Mouse (Mus musculus): ENCODE results near the gene Dido1. TPM values are rescaled to one million over a fixed set of nuclear protein-coding genes. Genes with fewer than 3 reads are reported as not detected.

Gene Dido1
- polyA plus RNA-seq, 1 experiment from 2014 or later: 32.0 TPM

- H3K27me3 ChIP-seq (replicated peaks): no peaks in the 10 kb centered on the region
- WGBS: 40% methylated on average over 3 of the region's 3 CpGs
- H3K4me1 ChIP-seq: no peaks in the 10 kb centered on the region
- H3K4me3 ChIP-seq: no peak overlapping the region
- no peak overlapping the region for H3K4me2 ChIP-seq (replicated peaks)
- H3K9me3 ChIP-seq: no peaks in the 10 kb centered on the region
- no peaks in the 10 kb centered on the region for H3K36me3 ChIP-seq
- no peak overlapping the region for H3K27ac ChIP-seq
- ATAC-seq (ENCODE audit: low FRiP score, low read depth): no peak
- H3K9ac ChIP-seq: no peak overlapping the region
Observed at GRCm38 (mm10) chr2:180740349-180740748, 30.6 kb upstream of the Dido1 start.

GRCm38 (mm10) chr2:180737984-180738383 is 28.2 kb upstream of the Dido1 start:
- Histone ChIP-seq H3K4me1 (no peaks in the 10 kb centered on the region), H3K27ac (no peak overlapping the region), H3K4me2 (replicated peaks) (no peak overlapping the region), H3K4me3 (no peak overlapping the region), H3K9me3 (no peaks in the 10 kb centered on the region), H3K36me3 (no peaks in the 10 kb centered on the region), H3K27me3 (replicated peaks) (no peaks in the 10 kb centered on the region), H3K9ac (no peak overlapping the region)
- ATAC-seq (ENCODE audit: low FRiP score, low read depth): no peak
- 70% methylated on average over 2 of the region's 2 CpGs for WGBS

GRCm38 (mm10) chr2:180735232-180735631 is 25.4 kb upstream of the Dido1 start:
- WGBS: 83% methylated on average over 7 of the region's 7 CpGs

GRCm38 (mm10) chr2:180731984-180732383 is 22.2 kb upstream of the Dido1 start:
- H3K27me3 ChIP-seq (replicated peaks): no peaks in the 10 kb centered on the region
- H3K4me1 ChIP-seq: no peaks in the 10 kb centered on the region
- no peak overlapping the region for H3K4me2 ChIP-seq (replicated peaks)
- H3K9ac ChIP-seq: no peak overlapping the region
- H3K27ac ChIP-seq: no peak overlapping the region
- no peaks in the 10 kb centered on the region for H3K36me3 ChIP-seq
- no peaks in the 10 kb centered on the region for H3K9me3 ChIP-seq
- H3K4me3 ChIP-seq: no peak overlapping the region
- ATAC-seq (ENCODE audit: low FRiP score, low read depth): no peak
- 77% methylated on average over 6 of the region's 6 CpGs for WGBS

More at GRCm38 (mm10) chr2:180735232-180735631, 25.4 kb upstream of the Dido1 start:
- Histone ChIP-seq H3K4me3 (no peak overlapping the region), H3K4me1 (no peaks in the 10 kb centered on the region), H3K4me2 (replicated peaks) (no peak overlapping the region), H3K36me3 (no peaks in the 10 kb centered on the region), H3K27ac (no peak overlapping the region), H3K27me3 (replicated peaks) (no peaks in the 10 kb centered on the region), H3K9me3 (no peaks in the 10 kb centered on the region), H3K9ac (no peak overlapping the region)
- no peak for ATAC-seq (ENCODE audit: low FRiP score, low read depth)

GRCm38 (mm10) chr2:180731036-180731435 is 21.2 kb upstream of the Dido1 start:
- Histone ChIP-seq H3K9ac (no peak overlapping the region), H3K4me2 (replicated peaks) (no peak overlapping the region), H3K4me1 (no peaks in the 10 kb centered on the region), H3K9me3 (no peaks in the 10 kb centered on the region), H3K27ac (no peak overlapping the region), H3K4me3 (no peak overlapping the region), H3K27me3 (replicated peaks) (0 out of 2 replicates have a peak, but pooled peaks cover under 1% of the 10 kb centered on the region), H3K36me3 (no peaks in the 10 kb centered on the region)
- WGBS: 79% methylated on average over 3 of the region's 3 CpGs
- no peak for ATAC-seq (ENCODE audit: low FRiP score, low read depth)

DNA sequence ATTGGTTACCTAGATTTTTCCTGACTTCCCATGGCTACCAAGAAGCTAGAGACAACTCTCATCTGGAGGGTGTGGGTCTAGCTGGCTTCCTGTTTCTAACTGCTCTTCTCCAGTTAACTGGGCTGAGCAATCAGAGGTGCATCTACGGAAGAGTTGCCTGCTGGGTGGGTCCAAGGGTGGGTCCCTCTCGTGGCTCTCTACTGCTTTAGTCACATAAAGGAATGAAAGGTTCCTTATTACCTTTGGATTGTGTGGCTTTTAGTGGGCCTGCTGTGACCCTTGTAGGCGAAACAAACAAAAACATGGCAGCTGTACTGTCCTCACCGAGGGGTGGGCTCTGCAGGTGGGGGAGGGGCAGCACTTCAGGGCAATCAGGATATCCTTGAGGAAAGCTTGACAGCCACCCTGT is 17.8 kb upstream of the Dido1 start:
- H3K27me3 ChIP-seq (replicated peaks): peaks cover 2% of the 10 kb centered on the region; the same call in 1 of the 2 replicates
- 29% methylated on average over 4 of the region's 4 CpGs for WGBS
- no peak overlapping the region for H3K9ac ChIP-seq
- no peak for ATAC-seq (ENCODE audit: low FRiP score, low read depth)
- H3K36me3 ChIP-seq: peaks cover 13% of the 10 kb centered on the region; the same call in 1 of the 2 replicates
- H3K4me1 ChIP-seq: peaks cover 5% of the 10 kb centered on the region; the same call in 1 of the 2 replicates
- no peaks in the 10 kb centered on the region for H3K9me3 ChIP-seq
- no peak overlapping the region for H3K27ac ChIP-seq
- no peak overlapping the region for H3K4me3 ChIP-seq
- H3K4me2 ChIP-seq (replicated peaks): no peak overlapping the region

DNA sequence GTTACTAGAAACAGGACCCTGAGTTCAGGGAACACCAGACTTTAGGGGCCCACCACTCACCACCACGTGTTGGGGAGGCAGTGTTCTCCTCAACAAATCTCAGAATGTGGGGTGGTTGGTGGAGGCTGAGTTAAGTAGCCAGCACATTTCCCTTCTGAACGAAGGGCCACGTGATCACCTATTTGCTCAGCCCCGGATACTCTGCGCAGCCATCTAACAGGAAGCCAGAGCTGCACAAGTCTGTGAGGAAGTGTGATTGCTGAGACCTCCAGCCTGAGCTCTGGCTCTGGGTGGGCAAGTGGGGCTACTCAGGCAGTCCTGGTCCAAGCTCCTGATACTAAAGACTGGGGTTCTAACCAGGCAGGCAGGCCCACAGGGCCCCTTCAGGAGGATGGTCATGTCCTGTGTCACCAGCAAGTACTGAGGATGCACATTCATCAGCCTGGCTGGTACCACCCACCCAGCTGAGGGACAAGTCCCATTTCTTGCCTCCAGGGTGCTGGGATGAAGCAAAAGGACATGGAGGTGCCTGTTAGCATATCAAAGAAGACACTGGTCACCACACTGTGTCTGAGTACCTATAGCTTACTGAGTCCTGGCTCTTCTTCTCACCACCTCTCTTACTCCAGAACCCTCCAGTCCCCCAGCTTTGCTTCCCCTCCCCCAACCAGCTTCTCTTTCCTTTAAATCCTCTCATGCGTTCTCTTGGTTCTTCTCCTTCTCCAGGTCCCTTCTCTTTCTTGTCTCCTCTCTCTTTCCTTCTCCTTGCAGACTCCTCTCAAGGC is 17.1 kb upstream of the Dido1 start:
- Histone ChIP-seq H3K4me1 (peaks cover 5% of the 10 kb centered on the region; the same call in 1 of the 2 replicates), H3K27me3 (replicated peaks) (peaks cover 2% of the 10 kb centered on the region; the same call in 1 of the 2 replicates), H3K27ac (no peak overlapping the region), H3K9ac (no peak overlapping the region), H3K9me3 (no peaks in the 10 kb centered on the region), H3K4me3 (no peak overlapping the region), H3K36me3 (peaks cover 21% of the 10 kb centered on the region), H3K4me2 (replicated peaks) (no peak overlapping the region)
- no peak for ATAC-seq (ENCODE audit: low FRiP score, low read depth)
- WGBS: 73% methylated on average over 6 of the region's 6 CpGs

DNA sequence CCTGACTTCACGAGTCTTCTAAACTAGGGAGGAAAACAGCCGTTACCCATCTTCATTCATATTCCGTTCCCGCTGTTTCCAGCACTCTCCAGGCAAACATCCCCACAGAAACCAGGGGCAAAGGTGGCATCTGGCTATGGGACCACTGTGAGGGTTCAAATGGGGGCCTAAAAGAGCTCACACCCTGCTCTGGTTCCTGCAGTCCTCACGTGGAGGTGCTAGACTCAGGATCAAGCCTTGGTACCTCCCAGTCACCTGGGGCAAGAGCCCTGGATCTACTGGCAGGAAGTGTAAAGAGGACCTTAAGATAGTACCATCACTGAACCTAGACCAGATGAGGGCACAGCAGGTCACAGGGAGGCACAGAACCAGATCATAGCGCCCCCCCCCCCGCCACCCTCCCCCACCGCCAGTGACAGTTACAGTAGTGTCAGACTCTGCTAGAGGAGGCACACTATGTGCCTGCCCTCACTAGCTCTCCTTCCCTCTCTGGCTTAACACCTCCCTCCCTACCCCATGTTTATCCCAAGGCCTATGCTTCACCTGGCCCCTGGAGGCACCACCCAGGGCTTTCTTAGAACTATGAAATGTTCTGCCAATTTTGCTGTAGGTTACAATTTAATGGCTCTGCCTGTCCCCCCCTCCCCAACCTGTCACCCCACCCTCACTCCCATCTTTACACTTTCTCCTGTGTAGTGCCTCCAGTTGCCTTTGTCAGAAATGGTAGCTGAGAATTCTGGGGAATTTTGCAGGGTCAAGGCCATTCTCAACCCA is 16.2 kb upstream of the Dido1 start:
- Histone ChIP-seq H3K4me1 (peaks cover 5% of the 10 kb centered on the region; the same call in 1 of the 2 replicates), H3K9ac (no peak overlapping the region), H3K27me3 (replicated peaks) (peaks cover 2% of the 10 kb centered on the region; the same call in 1 of the 2 replicates), H3K4me2 (replicated peaks) (no peak overlapping the region), H3K36me3 (peaks cover 29% of the 10 kb centered on the region), H3K4me3 (no peak overlapping the region), H3K9me3 (no peaks in the 10 kb centered on the region), H3K27ac (no peak overlapping the region)
- no peak for ATAC-seq (ENCODE audit: low FRiP score, low read depth)
- WGBS: 41% methylated on average over 7 of the region's 8 CpGs

- Histone ChIP-seq H3K27ac (no peak overlapping the region), H3K9ac (no peak overlapping the region), H3K9me3 (no peaks in the 10 kb centered on the region), H3K4me1 (peaks cover 5% of the 10 kb centered on the region; the same call in 1 of the 2 replicates), H3K36me3 (peaks cover 35% of the 10 kb centered on the region), H3K4me3 (no peak overlapping the region), H3K27me3 (replicated peaks) (peaks cover 2% of the 10 kb centered on the region; the same call in 1 of the 2 replicates), H3K4me2 (replicated peaks) (no peak overlapping the region)
- ATAC-seq (ENCODE audit: low FRiP score, low read depth): no peak
- 11% methylated on average over 6 of the region's 6 CpGs for WGBS
Observed at GRCm38 (mm10) chr2:180725414-180725778, 15.6 kb upstream of the Dido1 start.

GRCm38 (mm10) chr2:180724585-180725413 is 15.0 kb upstream of the Dido1 start, which contains the start of gene Slc17a9:
Gene Slc17a9, plus strand, starts transcription at chr2:180725263.
- Histone ChIP-seq H3K27ac (no peak within 1 kb of the TSS), H3K4me2 (replicated peaks) (no peak within 1 kb of the TSS), H3K4me3 (no peak within 1 kb of the TSS), H3K27me3 (replicated peaks) (peaks cover 2% of the 10 kb centered on the region; the same call in 1 of the 2 replicates), H3K9me3 (no peaks in the 10 kb centered on the region), H3K4me1 (peaks cover 5% of the 10 kb centered on the region; the same call in 1 of the 2 replicates), H3K9ac (no peak within 1 kb of the TSS), H3K36me3 (peaks cover 41% of the 10 kb centered on the region)
- ATAC-seq (ENCODE audit: low FRiP score, low read depth): no peak
- WGBS: 6% methylated on average over 18 of the region's 18 CpGs

DNA sequence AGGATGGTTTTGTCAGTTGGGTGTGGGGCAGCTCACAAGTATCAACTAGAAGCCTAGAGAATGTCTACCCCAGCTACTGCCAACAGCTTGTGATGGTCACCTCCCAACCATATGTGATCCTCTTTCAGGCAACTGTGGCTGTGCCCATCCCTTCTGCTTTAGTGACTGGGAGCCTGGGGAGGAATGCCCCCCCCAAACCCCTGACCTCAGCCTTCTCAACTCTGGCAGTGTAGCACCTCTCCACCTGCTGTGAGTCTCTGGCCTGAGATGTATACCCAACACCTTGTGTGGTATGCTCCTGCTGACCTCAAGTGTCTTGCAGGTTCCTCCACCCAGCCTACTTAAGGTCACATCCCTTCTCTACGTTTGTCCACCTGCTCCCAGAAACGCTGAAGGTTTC is 14.1 kb upstream of the Dido1 start:
- Histone ChIP-seq H3K4me2 (replicated peaks) (no peak overlapping the region), H3K27me3 (replicated peaks) (peaks cover 2% of the 10 kb centered on the region; the same call in 1 of the 2 replicates), H3K9ac (no peak overlapping the region), H3K4me1 (peaks cover 5% of the 10 kb centered on the region; the same call in 1 of the 2 replicates), H3K9me3 (no peaks in the 10 kb centered on the region), H3K4me3 (no peak overlapping the region), H3K36me3 (peaks cover 49% of the 10 kb centered on the region), H3K27ac (no peak overlapping the region)
- ATAC-seq (ENCODE audit: low FRiP score, low read depth): no peak
- 72% methylated on average over 2 of the region's 2 CpGs for WGBS
